Mouse (Mus musculus) Patski (cell line): ENCODE results near the gene Krt2. TPM values are rescaled to one million over a fixed set of nuclear protein-coding genes. Genes with fewer than 3 reads are reported as not detected.

Experiments used
- ATAC-seq: fragments of 100-300 bp; one replicate; pipeline ENCODE4 v1.8.0; 2021
- CTCF ChIA-PET: fragments of 350-600 bp; sonication (Branson Sonifier 250); formaldehyde crosslinking; loops from one replicate; lab custom pipeline; 2022; ENCODE audit warnings: inconsistent platforms; lab: Charles Lee
- POLR2A ChIA-PET: fragments of 350-600 bp; sonication (Branson Sonifier 250); formaldehyde crosslinking; loops from one replicate; lab custom pipeline; 2022; ENCODE audit warnings: antibody characterized with exemption, inconsistent platforms; lab: Charles Lee
- DNase-seq: peaks from one replicate; pipeline ENCODE4 v3.0.0-alpha.2; 2011; ENCODE audit warnings: low read depth, low spot score
- H3K27me3 ChIP-seq: fragments of 371-371 bp; one replicate; pipeline ENCODE4 v1.5.1; 2021
- CTCF ChIP-seq: fragments of 100-300 bp; IDR thresholded peaks from one replicate; pipeline ENCODE4 v1.5.1; 2021
- in situ Hi-C: fragments of 300-500 bp; cut with MboI; formaldehyde crosslinking; loops from 3 replicates; pipeline ENCODE4 v1.11.1; 2018; ENCODE audit warnings: low pct_unique_long_range_greater_than_20kb, mixed read lengths
- polyA plus RNA-seq: library from polyadenylated mRNA; unstranded; gene quantifications from one replicate; pipeline ENCODE4 v1.2.3, GENCODE M21; 2021

Krt2 gene
- polyA plus RNA-seq, 1 experiment from 2014 or later: not detected

DNA sequence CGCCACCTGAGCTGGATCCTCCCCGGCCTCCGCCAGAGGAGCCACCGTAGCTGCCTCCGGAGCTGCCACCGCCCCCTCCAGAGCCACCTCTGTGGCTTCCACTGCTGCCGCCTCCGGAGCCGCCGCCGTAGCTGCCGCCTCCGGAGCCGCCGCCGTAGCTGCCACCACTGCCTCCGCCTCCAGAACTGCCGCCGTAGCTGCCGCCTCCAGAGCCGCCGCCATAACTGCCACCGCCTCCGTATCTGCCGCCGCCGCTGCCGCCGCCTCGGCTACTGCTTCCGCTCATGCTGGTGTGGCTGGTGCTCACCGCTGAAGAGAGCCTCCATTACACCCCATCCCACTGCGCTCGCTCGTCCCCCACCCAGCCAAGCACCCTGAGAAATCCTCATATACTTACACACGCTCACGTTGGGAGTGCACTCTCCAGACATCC is 28.0 kb upstream of the Krt2 start:
- POLR2A ChIA-PET: interaction anchor here (0.6 kb wide), 1 partner anchor 1719 kb away, joined by 7 read pairs; no protein-coding TSS in a partner anchor
- no peak for TF ChIP-seq CTCF
- DNase-seq (no peak), ATAC-seq (no peak)
- H3K27me3 ChIP-seq: peaks cover 23% of the 10 kb centered on the region
- in situ Hi-C loops: no loop called here
- CTCF ChIA-PET: no interaction called here

DNA sequence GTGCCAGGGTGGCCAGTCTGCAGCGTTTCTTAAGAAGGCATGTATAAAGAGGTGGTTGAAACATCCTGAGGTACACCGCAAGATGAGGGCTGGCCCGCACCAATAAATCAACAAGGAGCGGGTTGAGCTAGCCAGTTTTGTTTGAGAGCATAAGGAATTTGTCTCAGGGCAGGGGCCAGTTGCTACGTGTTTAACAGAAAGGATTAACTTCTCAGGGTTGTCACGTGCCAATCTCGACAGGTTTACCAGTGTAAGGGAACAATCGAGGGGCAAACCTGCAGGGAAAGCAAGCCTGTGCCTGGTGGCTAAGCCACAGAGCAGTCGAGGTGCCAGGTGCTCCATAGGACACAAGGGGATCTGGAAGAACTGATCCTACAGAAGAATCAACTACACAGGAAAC is 25.2 kb upstream of the Krt2 start:
- peaks cover 23% of the 10 kb centered on the region for H3K27me3 ChIP-seq
- no peak for TF ChIP-seq CTCF
- no peak for DNase-seq
- CTCF ChIA-PET: no interaction called here
- POLR2A ChIA-PET: no interaction called here
- no peak for ATAC-seq
- in situ Hi-C loops: no loop called here

DNA sequence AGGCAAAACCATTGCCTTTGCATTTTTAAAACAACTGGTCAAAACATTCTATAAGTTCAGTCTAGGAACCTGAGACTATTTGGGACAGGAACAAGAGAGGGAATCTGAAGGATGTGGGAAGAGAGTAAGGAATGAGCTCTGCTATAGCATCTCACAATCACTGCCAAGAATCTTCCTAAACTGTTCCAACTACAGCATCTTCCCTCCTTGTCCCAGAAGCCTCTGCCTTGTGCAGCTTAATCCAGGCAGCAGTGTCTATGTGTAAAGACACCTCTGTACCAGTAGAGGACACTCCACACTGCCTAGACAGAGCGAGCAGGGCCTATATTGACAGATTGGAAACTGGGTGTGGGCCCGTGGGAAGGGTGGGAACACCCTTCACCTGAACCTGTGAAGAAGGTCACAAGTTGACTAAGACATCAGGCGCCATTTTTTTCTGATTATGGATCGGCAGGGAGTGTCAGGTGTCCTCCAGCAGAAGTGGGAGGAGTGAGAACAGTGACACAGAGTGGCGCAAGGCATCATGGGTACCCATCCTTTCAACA is 16.9 kb upstream of the Krt2 start:
- TF ChIP-seq CTCF: peak; percentile 47
- CTCF ChIA-PET: interaction anchor here (0.7 to 1.6 kb wide), 2 partner anchors 12 to 132 kb away, joined by 3 read pairs; no protein-coding TSS in a partner anchor
- peaks cover 6% of the 10 kb centered on the region for H3K27me3 ChIP-seq
- DNase-seq (no peak), ATAC-seq (no peak)
- POLR2A ChIA-PET: no interaction called here
- in situ Hi-C loops: no loop called here

DNA sequence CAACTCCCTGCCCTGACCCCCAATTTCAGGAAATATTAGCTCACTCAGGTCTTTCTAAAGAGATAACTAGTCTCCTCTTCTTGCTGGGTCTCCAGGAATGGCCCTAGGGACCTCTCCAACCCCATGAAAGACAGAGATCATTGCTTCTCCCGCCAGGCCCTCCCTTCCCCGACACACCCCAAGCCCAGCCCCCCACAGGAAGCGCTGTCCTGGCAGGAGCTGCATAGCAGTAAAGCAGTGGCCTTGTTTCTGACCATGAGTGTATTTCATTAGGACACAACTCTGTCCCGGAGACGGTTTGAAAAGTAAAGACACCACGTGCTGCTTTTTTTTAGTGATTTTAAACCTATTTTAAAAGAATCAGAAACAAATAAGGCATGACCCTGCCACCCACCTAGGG is 15.2 kb upstream of the Krt2 start:
- DNase-seq: no peak
- H3K27me3 ChIP-seq: peaks cover 9% of the 10 kb centered on the region
- ChIA-PET CTCF (no interaction called here), POLR2A (interaction anchor here (0.7 kb wide), 1 partner anchor 458 kb away, joined by 5 read pairs; no protein-coding TSS in a partner anchor)
- in situ Hi-C loops: no loop called here
- no peak for ATAC-seq
- no peak for TF ChIP-seq CTCF

DNA sequence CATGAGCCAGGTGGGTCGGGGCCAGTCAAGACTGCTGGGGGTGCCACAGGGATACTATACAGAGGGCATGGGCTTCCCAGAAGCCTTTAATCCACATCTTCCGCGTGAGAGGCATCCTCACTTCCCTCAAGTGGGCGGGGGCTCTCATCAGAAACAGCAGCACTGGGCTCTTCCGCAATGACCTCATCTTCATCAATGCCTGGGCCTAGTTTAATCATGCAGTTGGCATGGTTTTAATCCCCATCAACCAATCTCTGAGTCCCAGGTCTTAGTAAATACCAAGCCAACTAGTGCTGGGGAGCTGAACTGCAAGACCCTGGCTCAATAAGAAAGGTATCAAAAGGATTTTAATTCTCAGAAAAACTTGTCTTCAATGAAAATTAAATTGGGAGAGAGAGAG is 11.5 kb upstream of the Krt2 start:
- ChIA-PET POLR2A (no interaction called here), CTCF (no interaction called here)
- peaks cover 9% of the 10 kb centered on the region for H3K27me3 ChIP-seq
- in situ Hi-C loops: no loop called here
- TF ChIP-seq CTCF: no peak
- ATAC-seq (no peak), DNase-seq (no peak)

DNA sequence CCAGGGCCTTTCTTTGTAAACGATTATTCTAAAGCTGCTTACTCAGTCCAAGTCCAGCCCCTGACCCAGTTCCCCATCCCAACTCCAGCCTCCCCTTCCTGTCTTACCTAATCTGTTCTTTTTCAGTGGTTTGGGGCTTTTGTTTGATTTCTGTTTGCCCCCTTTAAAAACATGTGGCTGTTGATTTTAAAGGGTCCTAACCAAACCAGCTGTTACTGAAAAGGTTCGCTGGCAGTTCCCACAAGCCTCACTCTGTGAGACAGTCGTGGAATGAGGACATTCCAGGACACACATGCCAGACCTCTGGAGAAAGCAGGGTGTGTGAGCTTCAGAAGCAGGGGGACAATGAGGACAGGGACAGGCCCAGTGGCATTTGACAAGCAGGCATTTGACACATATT is 3.8 kb upstream of the Krt2 start:
- POLR2A ChIA-PET: no interaction called here

DNA sequence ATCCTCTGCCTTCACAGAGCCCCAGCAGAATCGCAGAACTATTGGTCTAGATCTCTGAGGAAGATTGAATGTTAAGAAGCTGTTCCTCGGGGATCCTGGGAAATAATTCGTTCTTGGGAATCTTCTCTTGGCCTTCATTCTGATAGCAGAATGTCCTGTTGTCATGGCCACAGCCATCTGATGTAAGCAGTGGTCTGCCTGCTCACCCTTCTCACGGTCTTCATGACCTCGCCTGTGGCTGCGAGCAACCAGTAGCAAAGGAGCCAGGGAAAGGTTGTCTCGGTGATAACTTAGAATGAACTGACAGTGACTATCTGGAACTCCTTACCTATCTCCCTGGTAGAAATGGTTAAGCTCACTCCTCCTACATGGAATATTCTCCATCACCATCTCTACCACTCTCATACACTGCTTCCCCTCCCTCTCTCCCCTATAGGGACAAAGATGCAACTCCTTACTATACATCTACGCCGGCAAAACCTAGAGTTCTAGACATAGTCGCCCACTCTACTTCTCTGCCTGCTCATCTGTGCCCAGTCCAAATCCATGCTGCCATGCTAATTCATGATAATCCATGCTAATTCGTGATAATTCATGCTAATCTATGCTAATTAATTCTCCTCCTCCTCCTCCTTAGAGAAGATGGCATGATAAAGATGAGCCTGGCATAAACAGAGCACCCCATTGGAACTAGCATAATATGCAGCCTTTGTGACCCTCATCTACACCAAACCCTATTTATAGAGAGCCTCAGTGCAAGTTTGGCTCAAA is 14.7 kb downstream of the Krt2 start:
- ChIA-PET CTCF (interaction anchor here (1.4 kb wide), 1 partner anchor 10 kb away, joined by 6 read pairs; no protein-coding TSS in a partner anchor), POLR2A (no interaction called here)
- in situ Hi-C loops: no loop called here
- peaks cover 12% of the 10 kb centered on the region for H3K27me3 ChIP-seq
- no peak for TF ChIP-seq CTCF
- ATAC-seq (no peak), DNase-seq (no peak)

More for the DNA sequence above, 3.8 kb upstream of the Krt2 start:
- no peak for DNase-seq
- ATAC-seq: no peak
- CTCF ChIA-PET: no interaction called here
- in situ Hi-C loops: no loop called here
- peaks cover 27% of the 10 kb centered on the region for H3K27me3 ChIP-seq
- no peak for TF ChIP-seq CTCF

DNA sequence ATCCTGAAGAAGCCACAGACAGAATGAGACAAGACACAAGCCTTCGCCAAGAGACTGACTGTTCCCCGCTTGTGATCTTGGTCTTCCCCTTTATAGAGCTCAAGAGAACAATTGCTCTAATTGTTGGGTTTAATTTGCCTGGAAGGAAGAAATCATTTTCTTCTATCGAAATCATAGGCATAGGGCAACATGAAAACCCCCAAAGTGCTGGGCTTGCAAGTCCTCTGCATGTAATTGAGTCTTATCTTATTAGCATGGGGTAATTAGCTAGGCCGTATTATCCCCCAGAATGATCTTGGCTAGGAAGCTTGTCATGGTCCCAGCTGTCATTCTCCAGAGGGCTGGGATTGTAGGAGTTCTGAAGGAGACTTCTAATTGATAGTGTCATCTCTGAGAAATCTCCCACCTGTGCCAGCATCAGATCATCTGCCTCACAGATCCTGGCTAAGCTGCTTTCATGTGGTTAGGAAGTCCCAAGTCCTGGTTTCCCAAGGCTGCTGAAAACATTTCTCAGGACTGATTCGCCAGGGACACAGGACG is 15.6 kb downstream of the Krt2 start, which contains the start of gene Krt73:
Krt73 (minus strand) TSS at position 51 of the 540 bp plus-strand sequence.
- POLR2A ChIA-PET: no interaction called here
- no peak for TF ChIP-seq CTCF
- in situ Hi-C loops: no loop called here
- CTCF ChIA-PET: interaction anchor here (1.3 to 1.4 kb wide), 2 partner anchors 11 to 12 kb away, joined by 3 to 6 read pairs; no protein-coding TSS in a partner anchor
- no peak for ATAC-seq
- H3K27me3 ChIP-seq: peaks cover 12% of the 10 kb centered on the region
- no peak for DNase-seq

DNA sequence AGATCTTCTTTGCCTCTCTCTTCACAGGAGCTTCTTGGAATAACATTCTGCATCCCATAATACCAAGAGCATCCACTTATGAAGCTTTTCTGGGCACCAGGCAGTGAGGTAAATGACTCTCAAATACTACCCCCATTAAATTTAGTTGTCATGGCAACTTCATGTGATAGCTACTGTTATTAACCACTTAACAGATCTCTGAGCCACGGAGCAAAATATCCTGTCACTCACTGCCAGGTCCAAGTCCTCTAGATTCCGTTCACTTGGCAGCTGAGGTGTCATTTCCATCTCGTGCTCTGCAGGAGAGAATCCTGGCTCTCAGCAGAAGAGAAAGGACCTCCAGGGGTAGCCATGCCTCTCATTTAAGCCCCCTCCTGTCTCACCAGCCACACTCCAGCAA is 27.1 kb downstream of the Krt2 start:
- no peak for ATAC-seq
- ChIA-PET CTCF (interaction anchor here (1.1 to 1.9 kb wide), 2 partner anchors 11 to 18 kb away, joined by 3 to 5 read pairs; partner anchors contain the start of gene Krt73), POLR2A (no interaction called here)
- peaks cover 31% of the 10 kb centered on the region for H3K27me3 ChIP-seq
- in situ Hi-C loops: no loop called here
- no peak for DNase-seq
- TF ChIP-seq CTCF: no peak

DNA sequence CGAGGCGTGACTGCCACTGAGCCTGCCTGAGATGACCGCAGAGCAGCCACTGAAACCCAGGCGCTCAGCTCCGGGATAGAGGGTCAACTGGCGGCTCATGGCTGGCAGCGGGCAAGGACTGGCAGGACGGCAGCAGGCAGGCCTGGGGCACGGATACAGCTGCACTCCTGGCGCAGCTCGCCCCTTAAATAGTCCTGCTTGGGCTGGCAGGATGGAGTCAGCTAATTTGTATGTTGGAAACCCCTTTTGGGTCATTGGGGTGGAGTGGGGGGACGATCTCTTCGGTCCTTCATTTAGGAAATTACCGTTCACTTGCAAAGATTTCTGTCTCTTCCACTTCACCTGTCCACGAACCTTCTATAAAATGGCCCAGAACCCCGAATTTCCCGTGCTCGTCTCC is 31.6 kb downstream of the Krt2 start, which contains the start of gene Krt72:
Krt72 (minus strand) TSS at position 101 of the 400 bp plus-strand sequence.
- ChIA-PET CTCF (no interaction called here), POLR2A (no interaction called here)
- no peak for DNase-seq
- no peak for TF ChIP-seq CTCF
- in situ Hi-C loops: no loop called here
- ATAC-seq: no peak
- peaks cover 33% of the 10 kb centered on the region for H3K27me3 ChIP-seq
